Mouse (Mus musculus) embryonic facial prominence, embryonic 14.5 days (tissue): Measurements from ENCODE around the gene Mrpl43. TPM values are rescaled to one million over a fixed set of nuclear protein-coding genes. Genes with fewer than 3 reads are reported as not detected.
A peak's percentile ranks its signal among the peaks of the same experiment; 100 is the strongest.

Experiments used
- ATAC-seq: fragments of 200-750 bp; cut with Nextera tagmentation; 2 replicates; pipeline ENCODE4 v1.8.0; 2017; ENCODE audit warnings: low read depth, moderate number of reproducible peaks, moderate TSS enrichment
- DNase-seq: peaks from one replicate; pipeline ENCODE4 v3.0.0-alpha.2; 2015; ENCODE audit warnings: low spot score
- H3K27ac ChIP-seq: fragments of 300-500 bp; sonication (generic); replicated peaks from 2 replicates; pipeline ENCODE4 v1.5.1; 2014; ENCODE audit warnings: low read depth, mild to moderate bottlenecking, low read length, moderate library complexity
- H3K27me3 ChIP-seq: fragments of 300-500 bp; sonication (generic); replicated peaks from 2 replicates; pipeline ENCODE4 v1.6.1; 2014; ENCODE audit warnings: low read length; ENCODE audit not compliant: control insufficient read depth, insufficient read depth
- H3K36me3 ChIP-seq: fragments of 300-500 bp; sonication (generic); 2 replicates; pipeline ENCODE4 v1.6.1; 2014; ENCODE audit warnings: low read length, mixed read lengths; ENCODE audit not compliant: control insufficient read depth, insufficient read depth
- H3K4me1 ChIP-seq: fragments of 300-500 bp; sonication (generic); 2 replicates; pipeline ENCODE4 v1.6.1; 2014; ENCODE audit warnings: antibody characterized with exemption, low read length; ENCODE audit not compliant: control insufficient read depth, insufficient read depth
- H3K4me2 ChIP-seq: fragments of 300-500 bp; sonication (generic); 2 replicates; pipeline ENCODE4 v1.6.1; 2014; ENCODE audit warnings: low read depth, mild to moderate bottlenecking, low read length, moderate library complexity, mixed read lengths
- H3K4me3 ChIP-seq: fragments of 300-500 bp; sonication (generic); 2 replicates; pipeline ENCODE4 v1.5.1; 2014; ENCODE audit warnings: low read depth, mild to moderate bottlenecking, low read length
- H3K9ac ChIP-seq: fragments of 300-500 bp; sonication (generic); 2 replicates; pipeline ENCODE4 v1.6.1; 2014; ENCODE audit warnings: low read depth, mild to moderate bottlenecking, low read length, moderate library complexity, mixed read lengths
- H3K9me3 ChIP-seq: fragments of 300-500 bp; sonication (generic); 2 replicates; pipeline ENCODE4 v1.6.1; 2016; ENCODE audit warnings: low read length; ENCODE audit not compliant: control insufficient read depth
- WGBS: fragments of 180-500 bp; shearing (Covaris S2); extraction: QIAGEN DNeasy Blood & Tissue Kit; methylation state at CpG from one replicate; pipeline ENCODE4 v1.1.7; 2014; 5-methylcytosine and 5-hydroxymethylcytosine counted together
- polyA plus RNA-seq: library from polyadenylated mRNA; unstranded; fragments of >200 nt; fragmentation: Nextera tagmentation; extraction: Ambion mirVana; gene quantifications from 2 replicates; pipeline ENCODE4 v1.2.1, GENCODE M21; 2014

Mrpl43 gene
- polyA plus RNA-seq, 1 experiment from 2014 or later = 49.2 TPM

DNA sequence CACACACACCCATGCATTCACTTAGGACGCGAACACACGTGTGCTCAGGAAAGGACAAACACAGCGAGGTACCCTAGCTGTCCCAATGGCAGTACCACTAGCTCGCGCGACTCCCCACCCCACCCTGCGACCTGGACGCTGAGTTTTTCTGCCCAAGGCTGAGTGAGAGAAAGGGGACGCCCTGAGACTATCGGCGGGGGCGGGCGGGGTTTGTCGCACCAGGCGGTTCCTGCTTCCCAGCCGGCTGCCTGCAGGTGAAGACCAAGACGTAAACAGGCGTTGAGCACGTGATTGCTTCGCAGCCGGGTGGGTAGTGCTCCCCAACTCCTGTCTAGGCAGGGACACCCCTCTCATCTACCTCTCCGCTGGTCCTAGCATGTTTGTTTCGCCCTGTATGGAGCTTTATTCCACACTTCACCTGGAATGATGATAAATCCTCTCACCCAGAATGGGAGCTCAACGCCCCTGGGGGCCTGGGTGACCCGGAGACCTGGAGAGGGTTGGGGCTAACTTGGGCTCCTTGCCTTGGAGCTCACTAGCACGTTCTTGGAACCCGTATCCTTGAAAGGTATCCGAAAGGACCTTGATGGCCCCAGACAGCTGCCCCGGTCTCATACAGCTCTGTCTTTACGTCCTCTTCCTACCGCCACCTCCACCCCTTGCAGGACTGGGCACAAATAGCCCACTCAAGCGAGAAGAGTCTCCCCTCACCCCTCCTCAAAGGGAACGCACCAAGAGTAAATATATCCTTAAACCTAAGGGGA lies 9.5 kb upstream of the Mrpl43 start:
- ATAC-seq (0 out of 2 replicates have a peak, but pooled peaks have one; percentile 8), DNase-seq (peak; percentile 70)
- H3K9ac ChIP-seq = peak overlapping the region; percentile 74
- peak overlapping the region; percentile 63 for H3K4me3 ChIP-seq
- peak overlapping the region; percentile 70 for H3K4me2 ChIP-seq
- H3K9me3 ChIP-seq = no peaks in the 10 kb centered on the region
- H3K27me3 ChIP-seq = no peaks in the 10 kb centered on the region
- H3K4me1 ChIP-seq = peaks cover 36% of the 10 kb centered on the region
- under 1% methylated on average over 23 of the region's 34 CpGs for WGBS
- peak overlapping the region; percentile 99 for H3K27ac ChIP-seq
- H3K36me3 ChIP-seq = peaks cover 10% of the 10 kb centered on the region; the same call in 1 of the 2 replicates

- H3K36me3 ChIP-seq = peaks cover 17% of the 10 kb centered on the region
- H3K27ac ChIP-seq = peak overlapping the region; percentile 99
- WGBS = 0% methylated on average over 17 of the region's 25 CpGs
- H3K9ac ChIP-seq = peak overlapping the region; percentile 74
- no peak for ATAC-seq
- H3K4me2 ChIP-seq = peak overlapping the region; percentile 70
- peaks cover 29% of the 10 kb centered on the region for H3K4me1 ChIP-seq
- peak overlapping the region; percentile 63 for H3K4me3 ChIP-seq
- DNase-seq = peak; percentile 55
- H3K9me3 ChIP-seq = no peaks in the 10 kb centered on the region
- no peaks in the 10 kb centered on the region for H3K27me3 ChIP-seq
Measured at GRCm38 (mm10) chr19:45014981-45015402, 8.8 kb upstream of the Mrpl43 start.

DNA sequence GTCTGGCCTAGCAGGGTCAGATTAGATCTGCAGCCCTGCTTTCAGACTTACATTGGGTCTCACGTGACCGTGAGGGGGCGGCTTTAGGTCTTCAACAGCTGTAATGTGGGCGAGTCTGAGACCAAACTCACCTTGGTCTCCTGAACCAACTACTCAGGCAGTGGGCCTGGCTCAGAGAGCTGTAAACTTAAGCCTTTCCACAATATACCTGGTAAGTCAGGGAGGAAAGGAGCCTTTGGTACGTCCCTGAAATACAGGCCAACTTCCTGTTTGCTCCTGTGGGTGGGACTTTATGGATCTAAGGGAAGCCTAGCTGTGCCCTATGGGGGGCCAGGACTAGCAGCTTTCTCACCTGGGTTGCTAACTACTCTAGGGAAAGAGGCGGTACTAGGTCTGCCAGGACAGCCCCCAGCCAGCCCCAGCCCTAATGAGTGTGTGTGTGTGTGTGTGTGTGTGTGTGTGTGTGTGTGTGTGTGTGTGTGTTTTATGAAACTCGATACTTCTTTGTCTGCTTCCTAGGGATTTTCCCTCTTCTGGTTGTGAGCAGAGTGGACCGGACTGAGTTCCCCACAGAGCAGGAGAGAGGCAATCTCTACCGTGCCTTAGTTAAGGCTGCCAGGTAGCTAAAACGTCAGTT lies 8.2 kb upstream of the Mrpl43 start, which contains the start of gene Lzts2:
TSS of gene Lzts2 (plus strand) at position 80 of the 637 bp plus-strand sequence.
- H3K9me3 ChIP-seq = no peaks in the 10 kb centered on the region
- peak; percentile 9; the same call in 1 of the 2 replicates for ATAC-seq
- peak within 1 kb of the TSS; percentile 70 for H3K4me2 ChIP-seq
- H3K4me3 ChIP-seq = peak within 1 kb of the TSS; percentile 63
- peak; percentile 77 for DNase-seq
- H3K27ac ChIP-seq = peak within 1 kb of the TSS; percentile 99
- H3K27me3 ChIP-seq = no peaks in the 10 kb centered on the region
- WGBS = 12% methylated on average over 10 of the region's 10 CpGs
- peak within 1 kb of the TSS; percentile 74 for H3K9ac ChIP-seq
- H3K36me3 ChIP-seq = peaks cover 22% of the 10 kb centered on the region
- H3K4me1 ChIP-seq = peaks cover 23% of the 10 kb centered on the region

GRCm38 (mm10) chr19:45013581-45014225 lies 7.5 kb upstream of the Mrpl43 start:
- Histone ChIP-seq H3K27me3 (no peaks in the 10 kb centered on the region), H3K4me2 (peak overlapping the region; percentile 70; the same call in 1 of the 2 replicates), H3K4me3 (no peak overlapping the region), H3K27ac (peak overlapping the region; percentile 99), H3K9me3 (no peaks in the 10 kb centered on the region), H3K4me1 (peaks cover 19% of the 10 kb centered on the region), H3K36me3 (peaks cover 26% of the 10 kb centered on the region), H3K9ac (0 out of 2 replicates have a peak overlapping the region, but pooled peaks have one; percentile 1)
- DNase-seq (peak; percentile 63), ATAC-seq (no peak)
- WGBS = 37% methylated on average over 6 of the region's 6 CpGs

- no peak for ATAC-seq
- Histone ChIP-seq H3K27ac (peak overlapping the region; percentile 99), H3K27me3 (no peaks in the 10 kb centered on the region), H3K36me3 (peaks cover 34% of the 10 kb centered on the region), H3K4me3 (no peak overlapping the region), H3K9me3 (no peaks in the 10 kb centered on the region), H3K9ac (peak overlapping the region; percentile 38; the same call in 1 of the 2 replicates), H3K4me2 (no peak overlapping the region), H3K4me1 (peaks cover 19% of the 10 kb centered on the region)
- WGBS = 22% methylated on average over 6 of the region's 6 CpGs
- peak; percentile 60 for DNase-seq
Measured at GRCm38 (mm10) chr19:45012636-45013035, 6.4 kb upstream of the Mrpl43 start.

DNA sequence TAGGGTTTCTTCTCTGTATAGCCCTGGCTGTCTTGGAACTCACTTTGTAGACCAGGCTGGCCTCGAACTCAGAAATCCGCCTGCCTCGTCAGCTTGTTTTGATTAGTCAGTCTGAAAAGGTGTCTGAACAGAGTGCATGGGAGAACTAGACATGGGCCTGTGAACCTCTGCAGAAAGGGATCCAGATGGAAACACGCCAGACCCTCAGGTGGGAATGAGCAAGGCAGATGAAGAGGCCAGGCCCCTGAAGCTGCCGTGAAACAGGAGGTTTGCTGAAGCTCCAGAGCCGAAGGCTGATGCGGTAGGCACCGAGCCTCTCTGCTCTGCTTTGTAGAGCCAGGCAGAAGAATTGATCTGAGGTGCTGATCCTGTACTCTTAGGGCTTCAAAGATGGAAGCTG lies 6.0 kb upstream of the Mrpl43 start:
- H3K4me2 ChIP-seq = no peak overlapping the region
- H3K9ac ChIP-seq = peak overlapping the region; percentile 38; the same call in 1 of the 2 replicates
- H3K9me3 ChIP-seq = no peaks in the 10 kb centered on the region
- 0 out of 2 replicates have a peak overlapping the region, but pooled peaks have one; percentile 99 for H3K27ac ChIP-seq
- H3K4me3 ChIP-seq = no peak overlapping the region
- no peaks in the 10 kb centered on the region for H3K27me3 ChIP-seq
- peaks cover 34% of the 10 kb centered on the region for H3K36me3 ChIP-seq
- peaks cover 22% of the 10 kb centered on the region for H3K4me1 ChIP-seq
- 67% methylated on average over 8 of the region's 8 CpGs for WGBS
- DNase-seq = no peak
- no peak for ATAC-seq

GRCm38 (mm10) chr19:45010646-45011045 lies 4.4 kb upstream of the Mrpl43 start:
- 87% methylated on average over 4 of the region's 4 CpGs for WGBS
- H3K36me3 ChIP-seq = peaks cover 34% of the 10 kb centered on the region
- H3K4me1 ChIP-seq = peaks cover 25% of the 10 kb centered on the region
- no peak overlapping the region for H3K9ac ChIP-seq
- no peak overlapping the region for H3K27ac ChIP-seq
- ATAC-seq (no peak), DNase-seq (no peak)
- no peak overlapping the region for H3K4me2 ChIP-seq
- H3K27me3 ChIP-seq = no peaks in the 10 kb centered on the region
- no peak overlapping the region for H3K4me3 ChIP-seq
- H3K9me3 ChIP-seq = no peaks in the 10 kb centered on the region

GRCm38 (mm10) chr19:45007425-45008191 lies 1.4 kb upstream of the Mrpl43 start:
- no peak for DNase-seq

More at GRCm38 (mm10) chr19:45007425-45008191, 1.4 kb upstream of the Mrpl43 start:
- Histone ChIP-seq H3K27ac (no peak overlapping the region), H3K27me3 (no peaks in the 10 kb centered on the region), H3K9me3 (no peaks in the 10 kb centered on the region), H3K4me3 (peak overlapping the region; percentile 90), H3K9ac (peak overlapping the region; percentile 82), H3K36me3 (peaks cover 55% of the 10 kb centered on the region), H3K4me2 (peak overlapping the region; percentile 95), H3K4me1 (peaks cover 13% of the 10 kb centered on the region)
- 91% methylated on average over 20 of the region's 20 CpGs for WGBS
- ATAC-seq = no peak
